Mouse (Mus musculus) ovary, adult 18-20 months (tissue): ENCODE data around the gene Schip1.

Experiments
- DNase-seq: peaks from one replicate; pipeline ENCODE4 v3.0.0; 2022; ENCODE audit warnings: low spot score, mixed read lengths

Gene Schip1

GRCm38 (mm10) chr3:68512327-68512726 lies 447.7 kb downstream of the Schip1 start:
- DNase-seq: no peak

GRCm38 (mm10) chr3:68513340-68514119 lies 448.9 kb downstream of the Schip1 start:
- no peak for DNase-seq

GRCm38 (mm10) chr3:68514120-68514497 lies 449.5 kb downstream of the Schip1 start:
- no peak for DNase-seq

- no peak for DNase-seq
These were observed 450.1 kb downstream of the Schip1 start for GRCm38 (mm10) chr3:68514717-68515116.

DNA sequence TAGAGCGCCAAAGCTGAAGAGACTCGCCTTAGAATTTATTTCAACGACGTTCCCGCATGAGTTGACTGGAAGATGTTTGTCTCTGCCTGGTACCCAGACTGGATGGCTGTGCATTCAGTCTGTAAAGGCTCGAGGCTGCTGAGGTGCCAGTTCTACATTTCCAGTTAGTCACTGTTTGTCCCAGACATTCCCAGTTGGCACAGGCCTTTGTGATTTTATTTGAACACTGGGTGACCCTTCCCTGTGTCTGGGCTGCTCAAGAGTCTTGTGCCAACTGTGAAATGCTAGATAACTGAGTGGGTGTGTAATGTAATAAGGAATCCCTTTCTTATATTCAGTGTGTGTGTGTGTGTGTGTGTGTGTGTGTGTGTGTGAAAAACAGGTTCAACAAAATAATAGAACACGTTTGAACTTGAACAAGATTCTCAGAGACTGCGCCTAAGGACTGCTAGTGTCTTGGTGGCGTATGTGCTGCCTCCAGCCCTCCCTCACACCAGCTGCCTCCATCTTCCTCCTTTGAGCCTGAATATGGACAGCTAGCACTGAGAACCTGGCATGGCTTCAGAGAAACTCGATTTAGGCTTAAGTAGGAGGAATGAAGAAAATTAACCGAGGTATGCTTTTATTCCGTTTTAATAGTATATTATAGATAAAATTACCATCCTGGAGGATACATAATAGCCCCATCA lies 451.9 kb downstream of the Schip1 start:
- no peak for DNase-seq

GRCm38 (mm10) chr3:68517236-68517635 lies 452.6 kb downstream of the Schip1 start:
- no peak for DNase-seq

DNA sequence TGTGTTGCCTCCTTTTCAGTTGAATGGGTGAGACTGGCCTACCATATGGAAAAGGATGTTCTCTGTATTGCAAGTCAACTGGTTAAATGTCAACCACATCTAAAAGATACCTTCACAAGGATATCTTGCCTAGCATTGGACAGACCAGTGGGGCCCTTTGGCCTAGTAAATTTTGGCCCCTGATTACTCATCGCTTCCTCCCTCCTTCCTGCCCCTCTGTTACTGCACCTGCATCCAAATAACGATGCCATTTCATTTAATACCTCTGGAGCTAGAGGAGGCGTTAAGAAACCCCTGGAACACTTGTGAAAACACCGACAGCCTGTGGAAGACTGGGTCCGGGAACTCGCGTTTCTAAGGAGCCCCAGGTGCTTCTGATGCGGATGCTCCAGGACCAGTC lies 453.4 kb downstream of the Schip1 start:
- DNase-seq: no peak

DNA sequence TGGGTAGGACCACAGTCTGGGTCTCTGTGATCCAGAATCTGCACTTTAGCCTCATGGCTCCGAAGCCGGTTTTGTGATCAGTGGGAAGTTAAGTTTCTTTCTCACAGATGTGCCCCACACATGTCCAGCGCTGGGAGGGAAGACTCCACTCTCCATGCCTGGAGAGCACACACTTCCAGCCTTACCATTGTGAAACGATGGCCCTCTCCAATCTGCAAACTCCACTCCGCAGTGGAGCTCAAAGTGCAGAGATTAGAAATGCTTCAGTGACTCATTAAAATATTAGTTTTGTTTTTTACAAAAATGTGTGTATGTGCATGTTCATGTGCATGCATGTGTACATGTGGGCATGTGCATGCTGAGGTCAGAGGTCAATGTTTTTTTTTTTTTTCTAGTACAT lies 454.0 kb downstream of the Schip1 start:
- DNase-seq: no peak

DNA sequence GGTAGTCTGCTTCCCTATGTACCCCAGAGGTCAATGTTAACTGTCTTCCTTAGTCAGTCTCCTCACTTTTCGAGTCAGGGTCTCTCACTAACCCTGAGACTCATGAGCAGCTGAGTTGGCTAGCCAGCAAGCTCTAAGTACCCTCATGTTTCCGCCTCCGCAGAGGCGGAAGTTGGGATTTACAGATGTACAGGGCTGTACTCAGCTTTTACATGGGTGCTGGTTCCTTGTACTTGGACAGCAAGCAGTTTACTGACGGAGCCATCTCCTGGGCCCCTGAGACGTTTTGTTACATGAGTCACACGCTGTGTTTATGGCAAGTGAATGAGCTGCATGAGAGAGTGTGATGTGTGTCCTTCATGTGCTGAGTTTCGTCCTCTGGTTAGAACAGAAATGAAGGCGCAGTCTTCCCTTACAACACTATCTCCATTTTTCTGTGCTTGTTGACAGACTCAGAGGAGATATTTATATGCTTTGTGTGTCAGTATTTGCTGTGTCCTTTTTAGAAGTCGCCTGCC lies 460.8 kb downstream of the Schip1 start:
- no peak for DNase-seq

DNA sequence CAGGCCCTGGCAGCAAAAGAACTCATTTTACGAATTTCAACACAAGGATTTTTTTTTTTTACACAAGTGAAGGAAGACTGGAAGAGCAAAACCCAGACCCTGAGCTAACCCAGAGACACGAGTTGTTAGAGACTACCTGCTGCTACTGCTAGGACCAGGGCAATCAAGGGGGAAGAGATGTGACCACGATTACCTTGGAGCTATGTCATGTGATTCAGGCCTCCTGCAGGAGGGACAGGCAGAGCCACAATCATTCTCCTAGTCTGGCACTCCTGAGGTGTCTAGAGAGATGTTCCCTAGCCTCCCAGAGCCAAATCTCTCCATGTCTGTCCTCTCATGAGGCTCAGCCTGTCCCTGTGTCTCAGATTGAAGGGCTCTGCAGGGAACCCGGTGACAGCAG lies 461.8 kb downstream of the Schip1 start:
- DNase-seq: no peak

- no peak for DNase-seq
These were observed 462.6 kb downstream of the Schip1 start for GRCm38 (mm10) chr3:68527182-68527581.

DNA sequence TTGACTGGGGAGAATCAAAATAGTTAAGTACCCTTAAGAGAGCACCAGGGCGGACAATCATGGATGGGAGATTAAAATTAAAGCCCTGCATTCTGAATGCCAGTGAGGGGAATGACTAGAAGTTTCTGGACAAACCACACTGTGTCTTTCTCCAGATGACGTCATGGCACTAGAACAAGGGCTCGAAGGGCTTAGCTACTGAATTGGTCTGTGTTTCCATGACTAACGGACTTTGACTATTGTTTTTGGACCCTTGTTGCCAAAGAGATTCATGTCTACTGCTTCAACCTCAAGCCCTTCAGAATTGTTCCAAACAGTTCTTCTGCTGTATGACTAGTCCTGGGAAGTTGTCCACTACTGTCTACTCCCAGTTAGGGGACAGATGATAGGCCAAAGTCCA lies 467.3 kb downstream of the Schip1 start:
- DNase-seq: no peak

DNA sequence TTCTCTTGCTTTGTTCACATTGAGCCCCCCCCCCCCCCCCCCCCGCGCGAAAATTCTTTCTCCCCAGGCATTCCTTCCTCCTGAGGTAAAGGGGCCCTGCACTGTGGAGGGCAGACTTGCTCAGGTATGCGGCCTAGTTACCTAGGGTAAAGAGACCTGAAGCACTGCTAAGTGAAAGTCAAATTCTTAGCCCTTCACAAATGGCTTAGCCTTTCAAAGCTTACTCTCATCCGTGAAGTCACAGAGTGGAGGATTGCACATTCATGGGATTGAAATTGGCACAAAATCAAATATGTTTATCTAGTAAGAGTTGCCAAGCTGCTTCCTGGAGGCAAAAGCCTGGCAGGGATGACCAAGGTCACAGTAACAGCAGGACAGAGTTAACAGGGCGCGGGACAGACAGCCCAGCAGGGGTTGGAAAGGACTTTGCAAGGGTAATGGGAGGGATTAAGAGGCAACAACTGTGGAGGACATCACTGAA lies 470.0 kb downstream of the Schip1 start:
- DNase-seq: no peak

- no peak for DNase-seq
These were observed 470.6 kb downstream of the Schip1 start for GRCm38 (mm10) chr3:68535160-68535728.

DNA sequence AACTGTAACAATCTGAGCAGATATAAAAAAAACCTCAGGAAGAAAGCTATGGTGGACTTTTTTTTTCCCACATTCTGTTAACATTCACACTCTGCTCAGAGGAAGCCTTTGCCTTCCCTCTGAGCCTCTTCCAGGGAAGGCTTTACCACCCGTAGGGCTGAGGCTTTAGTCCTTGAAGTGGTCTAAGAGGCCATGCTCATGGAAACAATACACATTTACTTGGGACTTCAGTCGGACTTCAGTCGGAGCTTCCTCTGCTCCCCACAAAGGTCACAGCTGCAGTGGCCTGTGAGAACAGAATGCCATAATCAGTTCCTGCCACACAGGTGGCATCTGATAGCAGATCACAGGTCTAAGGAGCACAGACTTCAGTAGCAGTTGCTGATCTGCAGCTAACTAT lies 471.5 kb downstream of the Schip1 start:
- DNase-seq: no peak

GRCm38 (mm10) chr3:68541688-68542087 lies 477.1 kb downstream of the Schip1 start:
- no peak for DNase-seq

- DNase-seq: peak; percentile 21
These were observed 478.4 kb downstream of the Schip1 start for GRCm38 (mm10) chr3:68542944-68543501.

- no peak for DNase-seq
These were observed 480.2 kb downstream of the Schip1 start for GRCm38 (mm10) chr3:68544811-68545210.

DNA sequence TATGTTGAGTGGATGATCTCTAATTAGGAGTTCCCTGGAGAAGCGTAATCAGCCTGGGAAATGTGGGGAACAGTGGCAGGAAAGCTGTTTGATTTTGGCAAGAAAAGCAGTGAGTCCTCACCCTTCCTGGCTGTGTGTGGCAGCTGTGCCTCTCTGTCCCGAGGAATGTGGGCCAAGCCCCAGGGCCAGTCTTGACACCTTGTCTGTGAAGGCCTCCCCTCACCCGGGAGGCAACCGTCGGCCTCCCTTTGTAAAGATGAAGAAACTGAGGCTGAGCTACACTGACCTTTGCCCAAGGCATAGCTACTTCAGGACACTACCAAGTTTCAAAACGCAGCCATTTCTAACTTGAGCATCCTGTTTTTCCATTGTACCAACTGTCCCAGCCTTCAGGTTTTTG lies 481.3 kb downstream of the Schip1 start:
- DNase-seq: no peak

DNA sequence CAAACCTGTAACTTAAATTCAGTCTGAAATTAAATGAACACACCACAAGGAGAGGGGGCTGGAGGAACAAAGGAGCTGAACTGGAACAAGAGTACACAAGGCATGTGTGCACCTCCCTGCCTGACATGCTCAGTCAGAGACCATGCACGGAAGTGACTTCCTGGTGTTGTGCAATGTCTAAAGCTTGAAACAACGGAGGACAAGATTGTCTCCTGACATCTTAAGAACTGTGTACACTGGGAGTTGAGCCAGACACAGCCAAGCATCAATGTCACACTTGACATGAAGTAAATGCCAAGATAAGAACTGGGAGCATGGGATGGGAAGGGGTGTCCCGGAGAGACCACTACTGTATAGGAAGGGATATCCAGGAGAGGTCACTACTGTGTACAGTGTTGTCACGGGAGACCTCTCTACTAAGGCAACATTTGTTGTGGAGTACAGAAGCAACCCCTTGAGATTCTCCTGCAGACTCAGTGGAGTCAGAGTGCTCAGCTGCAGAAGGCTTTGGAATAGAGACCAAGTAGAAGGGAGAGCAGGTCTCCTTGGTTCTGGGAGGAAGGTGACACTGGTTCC lies 490.6 kb downstream of the Schip1 start:
- no peak for DNase-seq

- no peak for DNase-seq
These were observed 492.3 kb downstream of the Schip1 start for GRCm38 (mm10) chr3:68556891-68557290.

DNA sequence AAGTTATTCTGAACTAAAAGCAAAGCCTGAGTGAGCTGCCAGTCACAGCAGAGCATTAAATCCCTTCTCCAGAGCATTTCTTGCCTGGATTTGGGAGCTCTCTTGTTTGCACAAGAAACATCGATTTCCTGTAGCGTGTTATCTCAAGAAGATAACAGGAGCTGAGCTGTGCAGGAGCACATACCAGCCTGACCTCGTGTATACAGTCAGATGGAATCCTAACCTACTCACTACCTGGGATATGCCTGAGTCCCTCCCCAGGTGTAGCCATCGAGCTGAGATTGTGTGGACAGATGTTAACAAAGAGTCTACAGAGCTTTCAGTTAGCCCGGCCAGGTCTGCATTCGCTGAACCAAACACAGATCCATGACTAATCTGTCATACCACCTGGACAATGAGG lies 494.1 kb downstream of the Schip1 start:
- DNase-seq: no peak
